Mouse (Mus musculus): ENCODE results near the gene Prss1.
"Not testable (repeated sequence)": the region's sequence is repeated elsewhere in the genome, so short reads cannot be mapped to it uniquely, and the experiment has no call there.

The Prss1 gene

DNA sequence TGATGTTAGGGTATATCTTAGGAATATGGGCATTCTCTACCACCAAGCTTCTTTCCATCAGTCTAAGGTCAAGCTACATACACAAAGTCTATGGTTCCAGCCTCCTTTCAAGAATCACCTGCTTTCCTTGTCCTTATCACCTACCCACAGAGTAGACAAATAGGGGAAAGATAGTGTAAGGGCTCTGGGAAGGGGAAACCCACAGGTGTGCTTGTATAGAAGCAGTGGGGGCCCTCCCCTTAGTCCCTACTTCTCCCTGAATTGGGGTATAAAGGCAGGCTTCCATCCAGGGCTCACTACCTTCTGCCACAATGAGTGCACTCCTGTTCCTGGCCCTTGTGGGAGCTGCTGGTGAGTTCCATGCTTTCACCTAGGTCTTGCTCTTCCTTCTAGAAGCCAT, at the start of gene Prss1:
TSS of gene Prss1 (plus strand) at position 301 of the 400 bp plus-strand sequence.
- DNase-seq (ENCODE audit: low spot score): not testable (repeated sequence)

GRCm38 (mm10) chr6:41442261-41442660, 16.5 kb upstream of the Prss1 start:
- not testable (repeated sequence) for DNase-seq (ENCODE audit: low spot score)

- DNase-seq (ENCODE audit: low spot score): not testable (repeated sequence)
Measured at GRCm38 (mm10) chr6:41446045-41446444, 12.7 kb upstream of the Prss1 start, which contains the start of gene Gm10334. TSS of gene Gm10334 (minus strand) at chr6:41446145.

DNA sequence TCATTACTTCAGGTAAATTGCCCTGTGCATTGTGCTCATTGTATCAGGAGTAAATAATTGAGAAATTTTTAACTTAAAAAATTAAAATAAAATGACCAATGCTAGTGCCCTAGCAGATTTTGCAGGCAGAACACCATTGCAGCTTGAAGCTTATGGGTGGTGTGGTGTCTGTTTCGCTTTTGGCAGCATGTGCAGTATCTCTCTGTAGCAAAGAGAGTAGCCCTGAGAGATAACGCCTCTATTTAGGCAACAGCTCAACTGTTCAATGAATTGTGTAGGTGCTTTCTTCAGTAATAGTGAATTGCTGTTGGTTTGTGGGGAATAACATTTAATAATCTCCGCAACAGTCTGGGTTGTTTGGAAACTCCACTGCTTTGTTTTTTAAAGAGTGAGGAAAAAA, 40.6 kb downstream of the Prss1 start:
- DNase-seq (ENCODE audit: low spot score): no peak

- no peak for DNase-seq (ENCODE audit: low spot score)
Measured at GRCm38 (mm10) chr6:41504915-41505314, 46.2 kb downstream of the Prss1 start.

DNA sequence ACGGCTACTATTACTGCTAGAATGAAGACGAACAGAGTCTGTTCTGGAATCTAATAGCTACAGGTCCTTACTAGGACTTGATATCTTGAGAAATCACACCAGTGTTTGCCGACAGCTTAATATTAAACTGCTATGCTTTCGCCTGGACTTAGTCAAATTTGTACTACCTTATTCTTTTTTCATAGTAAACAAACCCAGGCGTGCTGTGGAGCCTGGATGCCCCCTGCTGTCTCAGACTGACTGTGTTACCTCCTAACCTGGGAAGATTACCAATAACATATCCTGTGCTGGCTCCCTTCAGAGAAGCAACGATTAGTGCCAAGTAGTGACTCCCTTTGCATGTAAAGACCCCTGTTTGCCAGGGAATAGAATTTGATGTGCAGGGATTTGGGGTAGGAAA, 46.6 kb downstream of the Prss1 start:
- no peak for DNase-seq (ENCODE audit: low spot score)
